ENCODE assay signal across 12 mouse cellular contexts in the genomic region with DNA sequence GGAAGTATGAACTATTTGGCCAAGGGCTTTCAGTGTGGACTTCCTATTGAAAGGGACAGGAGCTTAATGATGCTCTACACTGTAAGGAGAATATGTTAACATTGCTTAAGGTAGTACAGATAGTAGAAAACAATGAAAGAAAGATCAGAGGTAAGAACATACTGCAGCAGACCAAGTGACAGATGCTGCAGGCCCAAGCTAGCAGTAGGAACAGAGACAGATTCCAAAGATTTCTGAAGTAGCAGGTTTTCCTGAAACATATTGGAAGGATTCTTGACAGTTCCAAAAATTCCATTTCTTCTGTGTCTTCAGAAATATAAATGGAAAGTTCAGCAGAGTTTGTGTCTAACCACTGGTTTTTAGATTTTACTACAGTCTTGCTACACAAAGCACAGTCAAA.
"Had no signal": no experiment of that assay in that cellular context is flagged by ENCODE, and none has a peak within 500 bp of the region (broad histone marks: within the 10 kb centered on the region; RNA-seq: fewer than 3 reads in every experiment).

No protein-coding gene starts in this region.

- DNase-seq: retina, postnatal 1 day; right cerebral cortex, adult 18-20 months; right cerebral cortex, postnatal 14 days; right cerebral cortex, postnatal 25 days; right cerebral cortex, postnatal 4 days; spleen, adult 18-20 months; thymus, adult 18-20 months; thymus, adult 2 months; thymus, postnatal 14 days; thymus, postnatal 25 days; thymus, postnatal 36 days; thymus, postnatal 4 days had no signal
